Mouse (Mus musculus) kidney, postnatal 0 days (tissue): Measurements from ENCODE around the gene Il1rl2. TPM values are rescaled to one million over a fixed set of nuclear protein-coding genes. Genes with fewer than 3 reads are reported as not detected.
"Not testable (repeated sequence)": the region's sequence is repeated elsewhere in the genome, so short reads cannot be mapped to it uniquely, and the experiment has no call there.

Source experiments
- ATAC-seq: fragments of 200-750 bp; cut with Nextera tagmentation; replicated peaks from 2 replicates; pipeline ENCODE4 v1.8.0; 2017; ENCODE audit warnings: low read depth, moderate number of reproducible peaks, moderate TSS enrichment, moderate library complexity; ENCODE audit not compliant: low FRiP score
- DNase-seq: peaks from one replicate; pipeline ENCODE4 v3.0.0-alpha.2; 2016; ENCODE audit warnings: low spot score
- H3K27ac ChIP-seq: fragments of 300-500 bp; sonication (generic); 2 replicates; pipeline ENCODE4 v1.5.1; 2014; ENCODE audit warnings: mild to moderate bottlenecking
- H3K27me3 ChIP-seq: fragments of 300-500 bp; sonication (generic); 2 replicates; pipeline ENCODE4 v1.6.1; 2014; ENCODE audit warnings: low read length, mixed read lengths; ENCODE audit not compliant: insufficient read depth
- H3K36me3 ChIP-seq: fragments of 300-500 bp; sonication (generic); 2 replicates; pipeline ENCODE4 v1.6.1; 2014; ENCODE audit warnings: low read length, mixed read lengths; ENCODE audit not compliant: insufficient read depth
- H3K4me1 ChIP-seq: fragments of 300-500 bp; sonication (generic); replicated peaks from 2 replicates; pipeline ENCODE4 v1.6.1; 2014; ENCODE audit warnings: antibody characterized with exemption, low read length, mixed read lengths; ENCODE audit not compliant: insufficient read depth
- H3K4me2 ChIP-seq: fragments of 300-500 bp; sonication (generic); 2 replicates; pipeline ENCODE4 v1.6.1; 2014; ENCODE audit warnings: mild to moderate bottlenecking, low read length, moderate library complexity, mixed read lengths
- H3K4me3 ChIP-seq: fragments of 300-500 bp; sonication (generic); replicated peaks from 2 replicates; pipeline ENCODE4 v1.5.1; 2014; ENCODE audit warnings: low read depth, low read length
- H3K9ac ChIP-seq: fragments of 300-500 bp; sonication (generic); 2 replicates; pipeline ENCODE4 v1.6.1; 2014; ENCODE audit warnings: low read depth, low read length
- H3K9me3 ChIP-seq: fragments of 300-500 bp; sonication (generic); replicated peaks from 2 replicates; pipeline ENCODE4 v1.6.1; 2016; ENCODE audit warnings: low read length, inconsistent platforms, mixed read lengths
- CTCF ChIP-seq: IDR thresholded peaks from 2 replicates; pipeline ENCODE4 v1.5.1; 2016; ENCODE audit warnings: antibody characterized with exemption, low read depth, mild to moderate bottlenecking, moderate library complexity
- WGBS: fragments of 180-500 bp; shearing (Covaris S2); extraction: QIAGEN DNeasy Blood & Tissue Kit; methylation state at CpG from one replicate; pipeline ENCODE4 v1.1.7; 2014; 5-methylcytosine and 5-hydroxymethylcytosine counted together
- polyA plus RNA-seq: library from polyadenylated mRNA; unstranded; fragments of >200 nt; fragmentation: Nextera tagmentation; extraction: Ambion mirVana; gene quantifications from 2 replicates; pipeline ENCODE4 v1.2.1, GENCODE M21; 2015

The Il1rl2 gene
- polyA plus RNA-seq, 1 experiment from 2014 or later: 7.5 TPM

GRCm38 (mm10) chr1:40298053-40298452 is 26.4 kb upstream of the Il1rl2 start:
- WGBS: 90% methylated on average over 2 of the region's 2 CpGs
- no peak overlapping the region for H3K4me3 ChIP-seq
- no peak overlapping the region for H3K9ac ChIP-seq
- no peaks in the 10 kb centered on the region for H3K27me3 ChIP-seq
- no peak overlapping the region for H3K4me2 ChIP-seq
- no peaks in the 10 kb centered on the region for H3K9me3 ChIP-seq
- no peak for TF ChIP-seq CTCF
- ATAC-seq (no peak), DNase-seq (no peak)
- H3K36me3 ChIP-seq: no peaks in the 10 kb centered on the region
- H3K27ac ChIP-seq: no peak overlapping the region
- no peaks in the 10 kb centered on the region for H3K4me1 ChIP-seq

DNA sequence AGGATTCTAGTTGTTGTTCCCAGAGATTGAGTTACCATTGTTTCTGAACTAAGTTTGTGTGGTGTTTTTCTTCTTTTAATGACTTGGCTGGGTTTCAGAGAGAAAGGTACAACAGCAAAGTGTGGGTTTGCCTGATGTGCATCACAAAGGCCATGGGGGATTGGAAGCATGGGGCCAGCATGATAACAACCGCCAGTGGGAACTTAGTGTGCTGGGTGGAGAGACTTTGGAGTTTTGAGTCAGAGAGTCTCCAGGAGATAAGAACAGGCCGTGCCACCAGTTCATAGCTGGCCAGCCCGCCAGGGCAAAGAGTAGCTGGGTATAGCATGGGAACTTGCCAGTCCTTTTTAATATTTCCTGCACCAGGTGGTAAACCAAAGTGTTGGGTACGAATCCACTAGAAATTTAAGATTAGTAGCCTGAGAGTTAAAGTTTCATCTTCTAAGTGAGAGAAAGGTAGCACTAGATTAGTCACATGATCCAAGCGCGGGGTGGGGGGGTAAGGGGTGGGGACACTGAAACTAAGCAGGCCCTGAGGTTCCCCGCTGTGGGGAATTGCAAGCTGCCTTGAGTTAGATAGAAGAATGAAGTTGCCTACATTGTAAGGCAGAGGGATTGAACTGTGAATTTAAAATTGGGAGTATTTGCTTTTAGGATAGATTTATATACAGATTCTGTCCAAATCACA is 21.1 kb upstream of the Il1rl2 start:
- H3K4me2 ChIP-seq: no peak overlapping the region
- H3K27ac ChIP-seq: no peak overlapping the region
- H3K4me3 ChIP-seq: no peak overlapping the region
- no peak for TF ChIP-seq CTCF
- no peaks in the 10 kb centered on the region for H3K9me3 ChIP-seq
- no peak overlapping the region for H3K9ac ChIP-seq
- no peaks in the 10 kb centered on the region for H3K4me1 ChIP-seq
- ATAC-seq: no peak
- 75% methylated on average over 7 of the region's 7 CpGs for WGBS
- no peaks in the 10 kb centered on the region for H3K27me3 ChIP-seq
- no peaks in the 10 kb centered on the region for H3K36me3 ChIP-seq
- DNase-seq: no peak

DNA sequence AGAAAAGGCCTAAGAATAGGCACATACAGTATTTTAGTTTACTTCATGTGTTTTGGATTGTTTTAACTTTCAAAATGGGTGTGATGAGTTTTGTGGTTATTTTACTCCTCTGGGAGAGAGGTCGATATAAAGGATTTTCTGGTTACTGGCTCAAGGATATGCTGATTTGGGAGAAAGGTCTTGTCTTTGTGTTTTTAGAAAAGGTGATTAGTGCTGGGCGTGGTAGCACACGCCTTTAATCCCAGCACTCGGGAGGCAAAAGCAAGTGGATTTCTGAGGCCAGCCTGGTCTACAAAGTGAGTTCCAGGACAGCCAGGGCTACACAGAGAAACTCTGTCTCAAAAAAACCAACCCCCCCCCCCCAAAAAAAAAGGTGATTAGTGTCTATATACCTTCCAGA is 20.1 kb upstream of the Il1rl2 start:
- whole genome bisulfite sequencing: 72% methylated on average over 4 of the region's 4 CpGs
- H3K9ac ChIP-seq, H3K4me1 ChIP-seq, DNase-seq, H3K4me3 ChIP-seq, H3K9me3 ChIP-seq, H3K4me2 ChIP-seq, H3K27me3 ChIP-seq, ATAC-seq, H3K27ac ChIP-seq, H3K36me3 ChIP-seq: not testable (repeated sequence)

- H3K4me3 ChIP-seq: no peak overlapping the region
- no peaks in the 10 kb centered on the region for H3K9me3 ChIP-seq
- DNase-seq (no peak), ATAC-seq (no peak)
- H3K9ac ChIP-seq: no peak overlapping the region
- no peaks in the 10 kb centered on the region for H3K27me3 ChIP-seq
- H3K27ac ChIP-seq: no peak overlapping the region
- 82% methylated on average over 2 of the region's 2 CpGs for WGBS
- H3K4me1 ChIP-seq: no peaks in the 10 kb centered on the region
- no peaks in the 10 kb centered on the region for H3K36me3 ChIP-seq
- no peak overlapping the region for H3K4me2 ChIP-seq
- no peak for TF ChIP-seq CTCF
Observed at GRCm38 (mm10) chr1:40306111-40306510, 18.3 kb upstream of the Il1rl2 start.

DNA sequence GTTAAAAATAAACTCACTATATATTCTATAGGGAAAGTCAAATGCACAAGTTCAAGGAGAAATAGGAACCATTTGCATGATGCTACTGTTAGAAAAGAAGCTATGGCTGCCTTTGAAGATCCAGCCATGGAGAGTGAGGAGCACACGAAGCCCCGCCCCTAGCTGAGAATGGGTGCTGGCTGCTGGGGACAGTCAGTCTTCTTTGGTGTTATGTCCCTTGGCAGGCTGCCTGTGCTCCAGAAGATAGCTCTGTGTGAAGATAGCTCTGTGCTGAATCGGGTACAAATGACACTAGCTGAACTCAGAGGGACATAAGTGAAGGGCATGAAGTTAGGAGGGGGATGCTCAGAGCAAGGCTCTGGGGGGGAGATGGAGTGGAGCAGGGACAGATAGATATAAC is 13.3 kb upstream of the Il1rl2 start:
- no peaks in the 10 kb centered on the region for H3K4me1 ChIP-seq
- H3K9me3 ChIP-seq: no peaks in the 10 kb centered on the region
- no peak overlapping the region for H3K4me2 ChIP-seq
- DNase-seq (no peak), ATAC-seq (no peak)
- no peaks in the 10 kb centered on the region for H3K27me3 ChIP-seq
- 98% methylated on average over 3 of the region's 3 CpGs for WGBS
- H3K9ac ChIP-seq: no peak overlapping the region
- H3K4me3 ChIP-seq: no peak overlapping the region
- H3K27ac ChIP-seq: no peak overlapping the region
- no peaks in the 10 kb centered on the region for H3K36me3 ChIP-seq
- TF ChIP-seq CTCF: no peak

- Histone ChIP-seq H3K36me3 (no peaks in the 10 kb centered on the region), H3K4me2 (no peak overlapping the region), H3K4me3 (no peak overlapping the region), H3K27ac (no peak overlapping the region), H3K9me3 (no peaks in the 10 kb centered on the region), H3K9ac (no peak overlapping the region), H3K27me3 (no peaks in the 10 kb centered on the region), H3K4me1 (no peaks in the 10 kb centered on the region)
- DNase-seq (no peak), ATAC-seq (no peak)
- TF ChIP-seq CTCF: no peak
- WGBS: 71% methylated on average over 2 of the region's 2 CpGs
Observed at GRCm38 (mm10) chr1:40311625-40312024, 12.8 kb upstream of the Il1rl2 start.

- Histone ChIP-seq H3K36me3 (no peaks in the 10 kb centered on the region), H3K9me3 (no peaks in the 10 kb centered on the region), H3K27me3 (no peaks in the 10 kb centered on the region), H3K4me1 (no peaks in the 10 kb centered on the region), H3K4me3 (no peak overlapping the region), H3K27ac (no peak overlapping the region), H3K9ac (no peak overlapping the region), H3K4me2 (no peak overlapping the region)
- WGBS: 80% methylated on average over 12 of the region's 12 CpGs
- no peak for TF ChIP-seq CTCF
- no peak for ATAC-seq
- DNase-seq: no peak
Observed at GRCm38 (mm10) chr1:40314016-40314415, 10.4 kb upstream of the Il1rl2 start.
